Mouse (Mus musculus) midbrain, embryonic 16.5 days (tissue): ENCODE data around the gene Nkx2-5. TPM values are rescaled to one million over a fixed set of nuclear protein-coding genes. Genes with fewer than 3 reads are reported as not detected.

ENCODE experiments used
- ATAC-seq: fragments of 200-750 bp; cut with Nextera tagmentation; 2 replicates; pipeline ENCODE4 v1.8.0; 2017; ENCODE audit warnings: moderate TSS enrichment
- H3K27ac ChIP-seq: fragments of 300-500 bp; sonication (generic); 2 replicates; pipeline ENCODE4 v1.5.1; 2014; ENCODE audit warnings: mild to moderate bottlenecking, low read length, mixed read lengths
- H3K27me3 ChIP-seq: fragments of 300-500 bp; sonication (generic); 2 replicates; pipeline ENCODE4 v1.6.1; 2014; ENCODE audit warnings: low read depth, low read length, mixed read lengths; ENCODE audit not compliant: control insufficient read depth, insufficient read depth
- H3K36me3 ChIP-seq: fragments of 300-500 bp; sonication (generic); 2 replicates; pipeline ENCODE4 v1.6.1; 2014; ENCODE audit warnings: mild to moderate bottlenecking, low read length, moderate library complexity, mixed read lengths; ENCODE audit not compliant: control insufficient read depth, insufficient read depth
- H3K4me1 ChIP-seq: fragments of 300-500 bp; sonication (generic); 2 replicates; pipeline ENCODE4 v1.6.1; 2014; ENCODE audit warnings: mild to moderate bottlenecking, low read length, mixed read lengths; ENCODE audit not compliant: control insufficient read depth, insufficient read depth
- H3K4me2 ChIP-seq: fragments of 300-500 bp; sonication (generic); 2 replicates; pipeline ENCODE4 v1.6.1; 2014; ENCODE audit warnings: mild to moderate bottlenecking, low read length, mixed read lengths
- H3K4me3 ChIP-seq: fragments of 300-500 bp; sonication (generic); 2 replicates; pipeline ENCODE4 v1.5.1; 2014; ENCODE audit warnings: low read depth, mild to moderate bottlenecking, low read length, moderate library complexity, mixed read lengths
- H3K9ac ChIP-seq: fragments of 300-500 bp; sonication (generic); 2 replicates; pipeline ENCODE4 v1.6.1; 2014; ENCODE audit warnings: low read depth, low read length, mixed read lengths
- H3K9me3 ChIP-seq: fragments of 300-500 bp; sonication (generic); replicated peaks from 2 replicates; pipeline ENCODE4 v1.6.1; 2014; ENCODE audit warnings: mild to moderate bottlenecking, low read length, mixed read lengths; ENCODE audit not compliant: control insufficient read depth, poor library complexity, severe bottlenecking
- WGBS: fragments of 180-500 bp; shearing (Covaris S2); extraction: QIAGEN DNeasy Blood & Tissue Kit; methylation state at CpG from one replicate; pipeline ENCODE4 v1.1.7; 2014; 5-methylcytosine and 5-hydroxymethylcytosine counted together
- polyA plus RNA-seq: library from polyadenylated mRNA; unstranded; fragments of >200 nt; fragmentation: Nextera tagmentation; extraction: Ambion mirVana; gene quantifications from 2 replicates; pipeline ENCODE4 v1.2.1, GENCODE M21; 2015

Nkx2-5 gene
- polyA plus RNA-seq, 1 experiment from 2014 or later = not detected

DNA sequence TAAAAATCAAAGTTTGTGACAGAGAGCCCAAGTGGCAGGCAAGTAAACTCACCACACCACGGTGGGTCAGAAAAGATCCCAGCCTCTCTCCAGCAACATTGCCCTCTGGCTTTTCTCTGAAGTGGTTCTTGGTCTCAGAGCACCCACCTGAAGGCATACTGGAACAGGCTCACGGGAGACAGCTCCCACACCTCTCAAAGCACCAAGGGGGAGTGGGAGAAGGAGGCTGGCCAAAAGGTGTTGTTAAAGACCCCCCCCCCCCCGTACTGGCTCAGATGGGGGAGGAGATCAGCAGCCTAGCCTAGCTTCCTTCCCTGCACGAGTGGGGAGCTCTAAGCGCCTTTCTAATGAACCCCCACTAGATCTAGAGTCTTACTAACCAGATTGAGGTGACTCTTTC is 3.0 kb upstream of the Nkx2-5 start:
- Histone ChIP-seq H3K9me3 (no peaks in the 10 kb centered on the region), H3K36me3 (no peaks in the 10 kb centered on the region), H3K27me3 (peaks cover 47% of the 10 kb centered on the region), H3K4me3 (no peak overlapping the region), H3K9ac (no peak overlapping the region), H3K4me1 (no peaks in the 10 kb centered on the region; the same call in 1 of the 2 replicates), H3K27ac (no peak overlapping the region), H3K4me2 (no peak overlapping the region)
- WGBS = 0% methylated on average over 5 of the region's 5 CpGs
- ATAC-seq = no peak

- WGBS = 10% methylated on average over 8 of the region's 8 CpGs
- H3K9ac ChIP-seq = no peak overlapping the region
- no peaks in the 10 kb centered on the region for H3K9me3 ChIP-seq
- no peak for ATAC-seq
- no peaks in the 10 kb centered on the region; the same call in 1 of the 2 replicates for H3K4me1 ChIP-seq
- no peak overlapping the region for H3K4me2 ChIP-seq
- no peaks in the 10 kb centered on the region for H3K36me3 ChIP-seq
- peaks cover 47% of the 10 kb centered on the region for H3K27me3 ChIP-seq
- H3K27ac ChIP-seq = no peak overlapping the region
- H3K4me3 ChIP-seq = no peak overlapping the region
These were observed 1.6 kb upstream of the Nkx2-5 start for GRCm38 (mm10) chr17:26846411-26846810.

GRCm38 (mm10) chr17:26845149-26846050 is 591 bp upstream of the Nkx2-5 start:
- Histone ChIP-seq H3K27ac (no peak overlapping the region), H3K9me3 (no peaks in the 10 kb centered on the region), H3K4me2 (no peak overlapping the region), H3K27me3 (peaks cover 55% of the 10 kb centered on the region), H3K4me3 (no peak overlapping the region), H3K9ac (no peak overlapping the region), H3K36me3 (no peaks in the 10 kb centered on the region), H3K4me1 (no peaks in the 10 kb centered on the region; the same call in 1 of the 2 replicates)
- 5% methylated on average over 14 of the region's 14 CpGs for WGBS
- ATAC-seq = no peak

DNA sequence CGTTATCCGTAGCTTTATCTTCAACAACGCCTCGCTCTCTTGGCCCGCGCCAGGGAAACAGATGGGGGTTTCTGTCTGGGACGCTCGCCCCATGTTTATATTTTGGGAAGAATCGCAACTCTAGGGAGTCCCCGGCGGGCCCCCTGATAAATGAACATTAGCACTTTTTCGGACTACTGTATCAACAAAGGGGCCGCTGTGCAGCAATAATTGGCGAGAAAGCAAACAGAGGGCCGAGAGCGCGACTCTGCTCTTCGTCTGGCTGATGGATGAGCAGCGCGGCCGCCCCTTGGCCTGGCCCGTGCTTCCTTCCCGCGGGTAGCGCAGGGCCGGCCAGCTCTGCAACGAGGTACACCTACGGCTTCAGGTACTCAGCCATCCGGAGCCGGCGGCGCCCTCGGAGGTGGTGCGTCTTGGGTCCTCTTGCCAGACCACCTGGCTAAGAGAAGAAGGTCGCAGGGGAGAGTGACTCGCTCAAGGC is 398 bp downstream of the Nkx2-5 start:
- Histone ChIP-seq H3K27me3 (peaks cover 65% of the 10 kb centered on the region), H3K36me3 (no peaks in the 10 kb centered on the region), H3K4me2 (no peak overlapping the region), H3K9ac (no peak overlapping the region), H3K27ac (no peak overlapping the region), H3K4me1 (no peaks in the 10 kb centered on the region), H3K4me3 (no peak overlapping the region), H3K9me3 (no peaks in the 10 kb centered on the region)
- ATAC-seq = no peak
- WGBS = under 1% methylated on average over 36 of the region's 36 CpGs

DNA sequence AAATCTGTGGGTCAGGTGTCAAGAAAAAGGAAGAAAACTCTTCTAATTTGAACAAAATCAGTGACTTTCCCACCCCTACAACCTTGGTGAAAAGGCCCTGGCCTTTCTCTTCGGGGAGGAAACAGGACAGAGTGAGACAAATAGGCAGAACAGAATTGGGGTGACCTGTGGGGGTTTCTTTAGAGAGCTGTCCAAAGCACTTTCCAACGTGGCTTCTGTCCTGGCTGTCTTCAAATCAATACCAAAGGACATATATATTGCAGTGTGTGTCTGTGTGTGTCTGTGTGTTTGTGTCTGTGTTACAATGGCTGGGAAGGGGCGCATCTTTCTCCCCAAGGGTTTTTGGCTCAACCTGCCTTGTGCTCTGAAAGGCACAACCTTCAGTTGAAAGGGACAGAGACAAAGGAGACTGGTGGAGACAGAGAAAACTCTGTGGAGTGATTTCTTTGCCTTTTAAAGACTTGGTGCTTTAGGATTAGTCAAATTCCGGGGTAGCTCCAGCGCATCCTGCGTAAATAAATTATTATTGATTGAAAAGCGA is 1.0 kb downstream of the Nkx2-5 start:
- H3K27me3 ChIP-seq = peaks cover 71% of the 10 kb centered on the region
- ATAC-seq = no peak
- no peak overlapping the region for H3K27ac ChIP-seq
- no peaks in the 10 kb centered on the region for H3K9me3 ChIP-seq
- no peak overlapping the region for H3K9ac ChIP-seq
- H3K4me1 ChIP-seq = peaks cover 3% of the 10 kb centered on the region; the same call in 1 of the 2 replicates
- H3K36me3 ChIP-seq = no peaks in the 10 kb centered on the region
- no peak overlapping the region for H3K4me2 ChIP-seq
- H3K4me3 ChIP-seq = no peak overlapping the region
- WGBS = under 1% methylated on average over 7 of the region's 7 CpGs

DNA sequence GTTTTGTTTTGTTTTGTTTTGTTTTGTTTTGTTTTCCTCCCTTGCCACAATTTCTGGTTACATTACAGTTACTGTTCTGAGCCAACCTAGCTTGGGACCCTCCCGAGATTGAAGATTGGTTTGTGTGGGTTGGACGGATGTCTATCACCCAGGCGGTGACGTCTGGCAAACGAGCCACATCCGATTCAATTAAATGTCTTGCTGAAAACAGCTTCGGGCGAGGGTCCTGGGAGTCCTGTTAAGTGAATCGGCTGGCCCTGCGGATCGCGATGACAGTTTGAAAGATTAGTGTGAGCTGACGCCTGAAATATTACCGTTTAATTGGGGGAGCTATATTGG is 1.6 kb downstream of the Nkx2-5 start:
- ATAC-seq = no peak
- Histone ChIP-seq H3K9me3 (no peaks in the 10 kb centered on the region), H3K4me3 (no peak overlapping the region), H3K27ac (no peak overlapping the region), H3K36me3 (no peaks in the 10 kb centered on the region), H3K9ac (no peak overlapping the region), H3K4me2 (no peak overlapping the region), H3K4me1 (peaks cover 3% of the 10 kb centered on the region; the same call in 1 of the 2 replicates), H3K27me3 (peaks cover 71% of the 10 kb centered on the region)
- WGBS = under 1% methylated on average over 14 of the region's 14 CpGs

- Histone ChIP-seq H3K9ac (no peak overlapping the region), H3K27ac (no peak overlapping the region), H3K4me1 (peaks cover 3% of the 10 kb centered on the region; the same call in 1 of the 2 replicates), H3K36me3 (no peaks in the 10 kb centered on the region), H3K27me3 (peaks cover 69% of the 10 kb centered on the region), H3K4me3 (no peak overlapping the region), H3K9me3 (no peaks in the 10 kb centered on the region), H3K4me2 (no peak overlapping the region)
- ATAC-seq = no peak
- 3% methylated on average over 9 of the region's 9 CpGs for WGBS
These were observed 2.2 kb downstream of the Nkx2-5 start for GRCm38 (mm10) chr17:26842431-26843228.

DNA sequence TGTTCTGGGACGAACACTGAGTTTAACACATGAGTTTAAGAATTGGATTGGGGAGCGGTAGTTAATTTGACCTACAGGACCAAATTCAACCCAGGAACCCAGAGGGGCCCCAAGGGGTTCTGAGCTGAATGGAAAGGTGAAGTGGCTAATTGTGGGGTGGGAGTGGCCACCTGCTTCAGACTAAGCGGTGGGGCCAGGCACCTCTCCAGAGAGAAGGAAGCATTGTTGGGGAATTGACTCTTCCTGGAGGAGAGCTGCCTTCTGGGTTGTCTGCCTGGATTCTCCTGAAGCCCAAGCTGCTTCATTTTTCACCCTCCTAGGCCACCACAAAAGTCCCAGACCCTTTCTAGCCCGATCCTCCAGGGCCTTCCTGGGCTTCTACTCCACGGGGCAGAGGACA is 2.8 kb downstream of the Nkx2-5 start:
- Histone ChIP-seq H3K9me3 (no peaks in the 10 kb centered on the region), H3K4me1 (peaks cover 3% of the 10 kb centered on the region; the same call in 1 of the 2 replicates), H3K27me3 (peaks cover 73% of the 10 kb centered on the region), H3K27ac (no peak overlapping the region), H3K4me2 (no peak overlapping the region), H3K9ac (no peak overlapping the region), H3K4me3 (no peak overlapping the region), H3K36me3 (no peaks in the 10 kb centered on the region)
- ATAC-seq = no peak
- WGBS = 1% methylated on average over 5 of the region's 5 CpGs
